Mouse (Mus musculus): ENCODE results near the gene Lax1. TPM values are rescaled to one million over a fixed set of nuclear protein-coding genes. Genes with fewer than 3 reads are reported as not detected.

Lax1 gene
- total and polyA plus RNA-seq, 3 experiments, result 14.2 to 15.6 (median 14.9) TPM

DNA sequence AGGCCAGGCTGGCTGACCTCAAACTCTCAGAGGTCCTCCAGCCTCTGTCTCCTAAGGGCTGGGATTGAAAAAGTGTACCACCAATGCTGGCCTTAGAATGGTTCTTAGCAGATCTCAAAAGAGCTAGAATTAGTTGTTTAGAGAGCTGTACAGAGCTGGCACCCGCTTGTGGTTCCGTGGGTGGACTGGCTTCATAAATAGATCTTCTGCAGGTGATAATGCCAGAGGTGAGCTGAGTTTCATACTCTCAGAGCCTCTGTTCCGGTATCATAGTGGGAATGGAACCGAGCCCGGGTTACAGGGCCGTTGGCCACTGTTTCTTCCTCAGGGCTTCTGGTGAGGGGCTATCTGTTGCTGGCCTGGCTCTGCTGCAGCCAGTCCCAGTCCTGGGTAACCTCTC is 1.1 kb upstream of the Lax1 start:
- H3K27me3 ChIP-seq (replicated peaks), result no peaks in the 10 kb centered on the region
- peaks cover 20 to 70% of the 10 kb centered on the region in 2 experiments for H3K4me1 ChIP-seq (ENCODE audit: control insufficient read depth in 1 of 2, insufficient read depth in 2 of 2)
- no peak overlapping the region; the same call in 1 of the 2 replicates for H3K27ac ChIP-seq (ENCODE audit: insufficient read depth, low read depth)
- TF ChIP-seq ELF1 (IDR thresholded peaks at IDR 0.05; ENCODE audit: low read depth, low read length), result no peak
- TF ChIP-seq MAX (IDR thresholded peaks at IDR 0.05; ENCODE audit: low read length), result no peak
- no peak for TF ChIP-seq IRF4 (IDR thresholded peaks at IDR 0.05; ENCODE audit: low read depth, low read length)
- TF ChIP-seq NELFE (IDR thresholded peaks at IDR 0.05; ENCODE audit: low read depth, low read length), result no peak
- no peaks in the 10 kb centered on the region; the same call in none of the 2 replicates for H3K79me2 ChIP-seq (replicated peaks; ENCODE audit: control insufficient read depth, extremely low read depth, insufficient read depth, poor library complexity, severe bottlenecking)
- no peak for DNase-seq (ENCODE audit: extremely low read depth)
- in situ Hi-C loops (cut with MboI; ENCODE audit: low pct_ligation_motif_present, low pct_unique_long_range_greater_than_20kb, low sequenced_read_pairs), result no loop called here
- H3K9ac ChIP-seq (ENCODE audit: insufficient read depth, low read depth), result no peak overlapping the region
- no peak overlapping the region for H3K4me3 ChIP-seq (replicated peaks in 1 of 3; ENCODE audit: low read depth in 2 of 3, low read length in 2 of 3, poor library complexity in 1 of 3)
- no peak overlapping the region for H3K4me2 ChIP-seq (ENCODE audit: insufficient read depth, low read depth, poor library complexity, severe bottlenecking)
- peaks cover 6 to 23% of the 10 kb centered on the region in 2 experiments for H3K36me3 ChIP-seq (replicated peaks in 1 of 2; ENCODE audit: control insufficient read depth in 1 of 2, insufficient read depth in 1 of 2, low read length in 1 of 2)
- H3K9me3 ChIP-seq (replicated peaks; ENCODE audit: low read length), result peaks cover 5% of the 10 kb centered on the region
- dilution Hi-C loops (cut with MboI; ENCODE audit: extremely low pct_ligation_motif_present, extremely low pct_unique_long_range_greater_than_20kb, low sequenced_read_pairs), result no loop called here

DNA sequence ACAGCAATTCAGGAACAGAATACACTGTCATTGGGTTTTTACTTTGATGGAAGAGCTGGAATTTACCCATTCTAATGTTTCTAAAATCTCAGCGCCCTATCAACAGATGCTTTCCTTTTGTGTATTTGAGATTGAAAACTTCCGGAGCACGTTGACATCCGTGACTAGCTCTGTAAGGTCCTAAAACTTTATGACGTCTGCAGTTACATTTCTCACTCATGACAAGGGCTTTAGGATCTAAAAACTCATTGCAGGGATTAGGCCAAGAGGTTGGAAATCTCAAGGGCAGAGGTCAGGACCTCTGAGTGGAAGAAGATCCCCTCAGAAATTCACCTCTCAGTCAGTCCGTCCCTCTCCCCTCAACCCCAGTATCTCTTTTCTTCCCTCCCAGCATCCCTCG is 1.6 kb downstream of the Lax1 start:
- peak overlapping the region; percentile 2; the same call in 1 of the 2 replicates for H3K9ac ChIP-seq (ENCODE audit: insufficient read depth, low read depth)
- peaks cover 9 to 43% of the 10 kb centered on the region in 2 experiments; a peak in 3 of 4 replicates for H3K4me1 ChIP-seq (ENCODE audit: control insufficient read depth in 1 of 2, insufficient read depth in 2 of 2)
- peaks cover 2% of the 10 kb centered on the region for H3K79me2 ChIP-seq (replicated peaks; ENCODE audit: control insufficient read depth, extremely low read depth, insufficient read depth, poor library complexity, severe bottlenecking)
- peak overlapping the region in 2 of 3 experiments; percentile 32 to 42 for H3K4me3 ChIP-seq (replicated peaks in 1 of 3; ENCODE audit: low read depth in 2 of 3, low read length in 2 of 3, poor library complexity in 1 of 3)
- H3K27me3 ChIP-seq (replicated peaks), result no peaks in the 10 kb centered on the region
- H3K4me2 ChIP-seq (ENCODE audit: insufficient read depth, low read depth, poor library complexity, severe bottlenecking), result peak overlapping the region; percentile 4; the same call in 1 of the 2 replicates
- no peak for DNase-seq (ENCODE audit: extremely low read depth)
- in situ Hi-C loops (cut with MboI; ENCODE audit: low pct_ligation_motif_present, low pct_unique_long_range_greater_than_20kb, low sequenced_read_pairs) (no loop called here), dilution Hi-C loops (cut with MboI; ENCODE audit: extremely low pct_ligation_motif_present, extremely low pct_unique_long_range_greater_than_20kb, low sequenced_read_pairs) (no loop called here)
- peaks cover 6 to 48% of the 10 kb centered on the region in 2 experiments for H3K36me3 ChIP-seq (replicated peaks in 1 of 2; ENCODE audit: control insufficient read depth in 1 of 2, insufficient read depth in 1 of 2, low read length in 1 of 2)
- no peak overlapping the region for H3K27ac ChIP-seq (ENCODE audit: insufficient read depth, low read depth)
- no peak for TF ChIP-seq CTCF (conservative IDR thresholded peaks at IDR 0.05 in 1 of 2, IDR thresholded peaks at IDR 0.05 in 1 of 2; ENCODE audit: low read depth in 2 of 2, low read length in 2 of 2)
- TF ChIP-seq TCF12 (IDR thresholded peaks at IDR 0.05; ENCODE audit: low read depth, low read length), result no peak
- no peak for TF ChIP-seq MAZ (IDR thresholded peaks at IDR 0.05; ENCODE audit: low read depth, low read length)
- no peak for TF ChIP-seq TBP (conservative IDR thresholded peaks at IDR 0.05; ENCODE audit: low read depth, low read length)
- TF ChIP-seq KAT2A (IDR thresholded peaks at IDR 0.05; ENCODE audit: insufficient replicate concordance, low read length), result no peak
- TF ChIP-seq MXI1 (IDR thresholded peaks at IDR 0.05; ENCODE audit: low read depth, low read length), result no peak
- TF ChIP-seq RAD21 (IDR thresholded peaks at IDR 0.05; ENCODE audit: low read depth, low read length), result no peak
- no peak for TF ChIP-seq USF2 (conservative IDR thresholded peaks at IDR 0.05; ENCODE audit: low read depth, low read length)
- no peak for TF ChIP-seq ELF1 (IDR thresholded peaks at IDR 0.05; ENCODE audit: low read depth, low read length)
- TF ChIP-seq NELFE (IDR thresholded peaks at IDR 0.05; ENCODE audit: low read depth, low read length), result no peak
- no peak for TF ChIP-seq ETS1 (conservative IDR thresholded peaks at IDR 0.05; ENCODE audit: low read depth, low read length)
- peaks cover 11% of the 10 kb centered on the region for H3K9me3 ChIP-seq (replicated peaks; ENCODE audit: low read length)

All from CH12.LX (cell line).